Mouse (Mus musculus) testis, adult 2 months (tissue): ENCODE data around the gene Cfc1. TPM values are rescaled to one million over a fixed set of nuclear protein-coding genes. Genes with fewer than 3 reads are reported as not detected.
"Not testable (repeated sequence)": the region's sequence is repeated elsewhere in the genome, so short reads cannot be mapped to it uniquely, and the experiment has no call there.

Experiments used
- H3K27ac ChIP-seq: fragments of 200-500 bp; 2 replicates; pipeline ENCODE4 v1.5.1; 2012; ENCODE audit warnings: low read depth, low read length; ENCODE audit not compliant: control insufficient read depth, insufficient read depth
- H3K27me3 ChIP-seq: fragments of 200-500 bp; 2 replicates; pipeline ENCODE4 v1.6.1; 2012; ENCODE audit warnings: mild to moderate bottlenecking, low read length, moderate library complexity; ENCODE audit not compliant: control insufficient read depth, insufficient read depth
- H3K36me3 ChIP-seq: fragments of 200-500 bp; 2 replicates; pipeline ENCODE4 v1.6.1; 2012; ENCODE audit warnings: mild to moderate bottlenecking, low read length; ENCODE audit not compliant: control insufficient read depth, insufficient read depth
- H3K4me1 ChIP-seq: fragments of 200-500 bp; 2 replicates; pipeline ENCODE4 v1.6.1; 2012; ENCODE audit warnings: low read length; ENCODE audit not compliant: control insufficient read depth, insufficient read depth
- H3K4me3 ChIP-seq: fragments of 200-500 bp; 2 replicates; pipeline ENCODE4 v1.5.1; 2012; ENCODE audit warnings: low read depth, mild to moderate bottlenecking, low read length, moderate library complexity, mixed read lengths; ENCODE audit not compliant: control insufficient read depth
- CTCF ChIP-seq: fragments of 200-500 bp; IDR thresholded peaks from 2 replicates; pipeline ENCODE4 v1.5.1; 2012; ENCODE audit warnings: low read depth, mild to moderate bottlenecking, inconsistent platforms, low read length, moderate library complexity; ENCODE audit not compliant: control insufficient read depth, insufficient read depth, insufficient replicate concordance
- POLR2A ChIP-seq: fragments of 200-500 bp; IDR thresholded peaks from 2 replicates; pipeline ENCODE4 v1.6.1; 2012; ENCODE audit warnings: low read depth, mild to moderate bottlenecking, inconsistent platforms, low read length, moderate library complexity; ENCODE audit not compliant: control insufficient read depth
- polyA plus RNA-seq: library from polyadenylated mRNA; depleted of rRNA; stranded (reverse); fragments of >200 nt; gene quantifications from 2 replicates; pipeline ENCODE4 v1.2.3, GENCODE M21; 2012; rRNA removed

The Cfc1 gene
- not detected in 2 replicates for polyA plus RNA-seq

DNA sequence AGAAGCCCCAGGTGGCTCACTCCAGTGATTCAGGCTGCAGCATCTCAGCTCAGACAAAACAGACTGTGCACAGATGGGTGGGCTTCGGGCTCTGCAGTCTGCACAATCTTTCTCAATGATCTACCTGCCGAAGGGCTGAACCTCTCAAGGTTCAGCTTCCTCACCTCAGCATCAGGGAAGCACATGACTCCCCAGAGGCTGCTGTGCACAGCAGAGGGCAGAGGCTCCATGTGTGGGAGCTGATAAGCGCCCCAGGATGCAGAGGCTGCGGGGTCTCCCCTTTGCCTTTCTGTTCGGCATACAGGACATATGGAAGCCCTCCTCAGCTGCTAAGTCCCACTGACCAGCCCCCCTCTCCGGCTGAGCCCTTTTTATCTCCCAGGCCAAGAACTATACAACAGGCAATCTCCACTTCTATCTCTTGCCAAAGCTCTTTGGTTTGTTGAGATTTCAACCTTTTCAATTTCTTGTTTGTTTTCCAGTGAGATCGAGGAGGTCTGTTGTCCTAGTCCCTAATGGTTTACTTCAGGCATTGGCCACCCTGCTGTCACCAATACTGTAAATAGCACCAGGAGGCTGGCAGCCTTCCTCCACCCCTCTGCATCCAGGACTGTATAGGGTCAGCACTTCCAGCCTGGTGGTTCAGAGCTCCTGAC lies at the start of gene Cfc1:
Cfc1 (plus strand) TSS at position 606 of the 656 bp plus-strand sequence.
- H3K27me3 ChIP-seq, H3K4me3 ChIP-seq, H3K36me3 ChIP-seq, H3K27ac ChIP-seq, H3K4me1 ChIP-seq: not testable (repeated sequence)

DNA sequence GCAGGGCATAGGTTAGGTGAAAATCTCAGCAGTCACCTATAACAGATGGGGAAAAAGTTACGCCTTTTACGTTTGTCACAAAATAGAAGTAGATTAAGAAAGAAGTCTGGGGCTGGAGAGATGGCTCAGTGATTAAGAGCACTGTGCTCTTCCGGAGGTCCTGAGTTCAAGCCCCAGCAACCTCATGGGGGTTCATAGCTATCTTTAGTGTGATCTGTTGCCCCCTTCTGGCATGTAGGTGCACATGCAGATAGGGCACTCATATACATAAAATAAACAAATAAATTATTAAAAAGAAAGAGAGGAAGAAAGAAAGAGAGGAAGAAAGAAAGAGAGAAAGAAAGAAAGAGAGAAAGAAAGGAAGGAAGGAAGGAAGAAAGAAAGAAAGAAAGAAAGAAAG lies 48.1 kb upstream of the Cfc1 start:
- no peaks in the 10 kb centered on the region for H3K36me3 ChIP-seq
- TF ChIP-seq POLR2A (no peak), CTCF (no peak)
- H3K27me3 ChIP-seq = no peaks in the 10 kb centered on the region
- peaks cover 17% of the 10 kb centered on the region for H3K4me1 ChIP-seq
- H3K27ac ChIP-seq = no peak overlapping the region
- no peak overlapping the region for H3K4me3 ChIP-seq

DNA sequence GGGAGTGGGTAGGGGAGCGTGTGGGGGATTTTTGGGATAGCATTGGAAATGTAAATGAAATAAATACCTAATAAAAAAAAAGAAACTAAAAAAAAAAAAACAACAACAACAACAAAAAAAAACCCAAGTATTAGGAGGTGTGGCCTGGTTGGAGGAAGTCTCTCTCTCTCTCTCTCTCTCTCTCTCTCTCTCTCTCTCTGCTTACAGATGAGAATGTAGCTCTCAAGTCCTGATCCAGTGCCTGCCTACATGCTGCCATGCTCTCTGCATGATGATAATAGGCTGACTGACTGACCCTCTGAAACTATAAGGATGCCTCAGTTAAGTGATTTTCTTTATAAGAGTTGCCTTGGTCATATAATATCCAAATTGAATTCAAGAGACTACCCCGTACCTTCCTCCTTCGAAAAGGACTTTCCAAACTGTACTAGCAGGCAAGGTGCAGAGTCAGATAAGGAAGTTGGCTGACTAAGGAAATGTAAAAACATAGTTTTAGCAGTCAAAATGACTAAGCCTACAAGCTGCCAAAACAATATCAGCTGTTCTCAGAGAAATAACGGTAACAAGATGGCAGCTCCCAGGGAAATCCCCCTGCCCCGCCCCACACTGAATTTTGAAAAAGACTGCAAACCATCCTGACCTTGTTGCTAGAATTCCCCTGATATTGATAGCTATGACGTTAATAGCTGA lies 45.5 kb upstream of the Cfc1 start:
- TF ChIP-seq CTCF (no peak), POLR2A (no peak)
- Histone ChIP-seq H3K27me3 (no peaks in the 10 kb centered on the region), H3K4me3 (no peak overlapping the region), H3K27ac (no peak overlapping the region), H3K36me3 (no peaks in the 10 kb centered on the region), H3K4me1 (peaks cover 10% of the 10 kb centered on the region)

DNA sequence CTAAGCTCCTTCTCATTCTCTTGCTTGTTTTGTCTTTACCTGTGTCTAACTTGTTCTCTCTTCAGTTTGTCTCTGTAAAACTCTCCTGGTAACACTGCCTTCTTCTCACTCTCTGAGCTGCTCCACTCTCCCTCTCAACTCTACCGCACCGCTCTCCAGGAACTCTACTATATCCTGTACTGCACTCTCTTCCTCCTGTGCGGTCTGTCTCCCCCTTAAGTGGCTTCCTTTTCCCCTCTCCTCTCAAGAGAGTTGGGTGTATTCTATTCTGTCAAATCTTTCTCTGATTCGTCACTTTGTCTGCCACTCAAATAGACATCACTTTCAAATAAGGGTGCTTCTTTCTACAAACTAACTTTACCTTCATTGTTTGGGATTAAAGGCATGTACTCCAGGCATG lies 44.0 kb upstream of the Cfc1 start:
- no peaks in the 10 kb centered on the region for H3K36me3 ChIP-seq
- no peaks in the 10 kb centered on the region for H3K4me1 ChIP-seq
- H3K27ac ChIP-seq = no peak overlapping the region
- H3K27me3 ChIP-seq = no peaks in the 10 kb centered on the region
- TF ChIP-seq POLR2A (no peak), CTCF (no peak)
- no peak overlapping the region for H3K4me3 ChIP-seq

DNA sequence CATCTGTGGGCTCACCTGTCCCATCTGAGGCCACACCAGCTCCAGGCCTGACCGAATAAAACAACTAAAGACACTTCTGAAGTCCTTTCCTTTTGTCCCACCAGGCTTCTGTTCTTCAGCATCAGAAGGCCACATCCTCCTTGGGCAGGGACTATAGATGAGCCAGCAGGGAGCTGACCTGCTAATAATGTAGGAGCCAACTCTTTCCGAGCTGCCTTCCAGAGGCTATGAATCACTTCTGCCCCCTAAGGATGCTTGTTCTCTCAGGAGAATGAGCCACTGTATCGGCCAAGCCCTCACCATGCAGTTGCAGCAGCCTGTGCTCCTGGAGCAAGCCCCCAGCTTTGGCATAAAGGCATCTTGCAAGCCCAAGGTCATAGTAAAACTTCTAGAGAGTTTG lies 32.5 kb upstream of the Cfc1 start:
- peaks cover 16% of the 10 kb centered on the region for H3K4me1 ChIP-seq

DNA sequence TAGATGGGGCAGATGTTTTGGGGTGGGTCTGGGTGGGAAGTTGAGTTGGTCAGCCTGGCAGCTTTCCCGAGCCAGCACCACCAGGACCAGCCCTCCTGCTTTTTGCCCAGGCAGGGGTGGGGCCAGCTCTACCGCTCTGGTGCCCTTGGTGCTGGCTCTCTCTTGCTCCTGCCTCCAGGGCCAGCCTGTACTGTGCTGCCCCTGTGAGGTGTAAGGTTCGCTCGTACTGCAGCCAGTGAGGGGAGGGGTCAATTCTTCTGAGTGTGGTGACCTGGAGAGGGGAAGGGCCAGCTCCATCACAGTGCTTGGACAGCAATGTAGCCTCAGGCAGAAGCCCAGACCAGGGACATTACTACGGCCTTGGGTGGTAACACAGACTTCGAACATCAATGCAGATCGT lies 30.1 kb upstream of the Cfc1 start:
- Histone ChIP-seq H3K36me3 (no peaks in the 10 kb centered on the region), H3K27me3 (no peaks in the 10 kb centered on the region), H3K4me1 (peaks cover 2% of the 10 kb centered on the region), H3K27ac (no peak overlapping the region), H3K4me3 (no peak overlapping the region)
- TF ChIP-seq CTCF (no peak), POLR2A (no peak)

More for the DNA sequence above, 32.5 kb upstream of the Cfc1 start:
- no peak overlapping the region for H3K27ac ChIP-seq
- TF ChIP-seq CTCF (no peak), POLR2A (no peak)
- H3K4me3 ChIP-seq = no peak overlapping the region
- no peaks in the 10 kb centered on the region for H3K36me3 ChIP-seq
- no peaks in the 10 kb centered on the region for H3K27me3 ChIP-seq

DNA sequence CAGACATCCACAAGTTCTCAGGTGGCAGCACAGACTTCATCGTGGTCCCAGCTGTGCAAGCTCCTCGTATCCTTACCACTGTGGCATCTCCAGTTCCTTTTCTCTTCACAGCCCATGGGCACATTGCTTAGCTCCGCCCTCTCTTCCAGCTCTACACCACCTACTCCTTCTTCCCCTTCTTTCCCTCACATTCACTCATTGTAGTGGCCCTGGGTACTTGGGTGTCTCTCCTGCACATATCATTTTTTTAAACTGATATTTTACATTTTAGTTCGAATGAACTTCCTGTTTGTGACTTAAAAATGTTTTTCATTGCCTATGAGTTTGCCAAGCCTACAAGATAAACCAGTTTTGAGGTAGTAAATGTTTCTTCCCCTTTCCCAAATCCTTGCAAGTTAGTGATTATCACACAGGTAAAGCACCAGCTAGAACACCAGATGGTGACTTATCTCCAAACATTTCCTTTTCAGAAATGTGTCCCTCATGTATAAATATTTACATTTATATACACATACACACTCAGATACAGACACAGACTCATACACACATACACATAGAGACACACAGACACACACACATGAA lies 29.4 kb upstream of the Cfc1 start:
- TF ChIP-seq POLR2A (no peak), CTCF (no peak)
- H3K4me3 ChIP-seq = no peak overlapping the region
- peaks cover 5% of the 10 kb centered on the region for H3K4me1 ChIP-seq
- no peak overlapping the region for H3K27ac ChIP-seq
- H3K36me3 ChIP-seq = no peaks in the 10 kb centered on the region
- no peaks in the 10 kb centered on the region for H3K27me3 ChIP-seq

DNA sequence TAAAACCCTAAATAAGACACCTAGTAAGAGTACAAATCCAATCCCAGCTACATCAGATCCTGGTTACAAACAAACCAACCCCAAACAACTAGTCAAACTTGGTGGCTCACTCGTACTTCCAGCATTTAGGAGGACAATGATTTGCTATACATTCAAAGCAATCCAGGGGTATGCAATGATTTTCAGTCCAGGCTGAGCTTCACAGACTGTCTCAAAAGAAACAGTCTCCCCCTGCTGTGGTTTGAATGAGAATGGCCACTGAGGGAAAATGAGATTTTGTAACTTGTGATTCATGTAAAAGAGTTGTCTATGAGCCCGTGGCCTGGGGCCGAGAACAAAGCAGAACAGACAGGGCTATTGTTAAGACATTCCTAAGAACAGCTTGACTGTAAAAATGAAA lies 27.5 kb upstream of the Cfc1 start:
- no peaks in the 10 kb centered on the region for H3K27me3 ChIP-seq
- no peak overlapping the region for H3K4me3 ChIP-seq
- H3K4me1 ChIP-seq = peaks cover 5% of the 10 kb centered on the region
- no peak overlapping the region for H3K27ac ChIP-seq
- H3K36me3 ChIP-seq = no peaks in the 10 kb centered on the region
- TF ChIP-seq CTCF (no peak), POLR2A (no peak)
